Mouse (Mus musculus) Muller cell, postnatal 12 days (primary cell): ENCODE data around the gene Dusp6.

Source experiments
- DNase-seq: peaks from one replicate; pipeline ENCODE4 v3.0.0-alpha.2; 2015; ENCODE audit errors: inconsistent ontology term

The Dusp6 gene

DNA sequence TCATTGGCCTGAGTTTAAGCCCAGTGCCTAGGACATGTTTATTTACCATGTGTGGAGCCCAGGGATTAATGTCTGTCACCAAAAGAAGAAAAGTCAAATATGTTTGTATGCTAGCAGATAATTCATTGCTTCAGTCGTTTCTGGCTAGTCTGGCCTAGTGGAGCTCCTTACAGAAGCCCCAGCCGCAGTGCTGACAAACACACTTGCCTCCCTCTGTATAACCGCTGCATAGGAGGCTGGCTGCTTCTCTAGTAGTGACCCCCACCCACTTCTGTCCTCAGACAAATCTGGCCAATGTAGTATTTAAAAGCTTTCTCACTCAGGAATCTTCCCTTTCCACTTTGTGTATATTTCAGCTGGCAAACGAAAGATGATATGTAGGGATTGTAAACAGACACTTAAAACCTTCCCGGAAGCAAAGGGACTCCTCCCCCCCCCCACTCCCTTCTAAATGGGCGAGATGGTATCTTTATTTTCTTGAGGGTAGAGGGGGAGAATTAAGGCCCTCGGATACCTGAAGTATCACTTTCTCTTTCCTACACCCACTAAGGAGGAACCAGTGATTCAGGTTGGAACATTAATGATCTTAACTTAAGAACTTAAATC, 18.3 kb upstream of the Dusp6 start:
- no peak for DNase-seq

DNA sequence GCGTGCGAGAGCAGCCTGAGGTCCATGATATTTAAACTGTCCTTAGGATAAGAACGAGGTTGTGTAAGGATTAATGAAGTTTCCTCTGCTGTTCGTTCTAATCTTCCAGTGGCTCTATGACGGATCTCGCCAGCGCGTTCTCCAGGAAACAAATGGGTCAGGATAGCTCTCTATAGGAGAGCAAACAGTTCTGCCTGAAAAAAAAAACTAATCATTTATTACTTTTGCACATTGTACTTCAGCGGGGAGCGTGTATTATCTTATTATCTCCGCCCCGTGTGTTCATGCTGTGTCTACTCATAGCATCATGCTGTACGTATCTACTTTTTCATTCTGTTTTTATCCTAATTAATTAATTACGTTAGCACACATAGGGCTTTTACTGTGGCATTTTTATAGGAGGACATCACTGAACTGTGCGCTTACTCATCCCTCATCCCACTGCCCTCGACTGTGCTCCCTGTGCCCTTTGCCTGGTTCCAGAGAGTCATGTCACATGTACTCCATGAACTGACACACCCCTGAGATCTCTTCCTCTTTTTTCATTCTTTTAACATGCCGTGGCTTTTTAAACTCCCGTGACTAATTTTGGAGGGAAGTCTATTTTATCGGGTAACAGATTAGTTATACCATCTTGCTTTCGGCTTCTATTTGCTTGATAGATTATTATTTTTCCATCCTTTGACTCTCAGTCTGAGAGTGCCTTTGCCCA, 16.1 kb upstream of the Dusp6 start:
- DNase-seq: no peak

DNA sequence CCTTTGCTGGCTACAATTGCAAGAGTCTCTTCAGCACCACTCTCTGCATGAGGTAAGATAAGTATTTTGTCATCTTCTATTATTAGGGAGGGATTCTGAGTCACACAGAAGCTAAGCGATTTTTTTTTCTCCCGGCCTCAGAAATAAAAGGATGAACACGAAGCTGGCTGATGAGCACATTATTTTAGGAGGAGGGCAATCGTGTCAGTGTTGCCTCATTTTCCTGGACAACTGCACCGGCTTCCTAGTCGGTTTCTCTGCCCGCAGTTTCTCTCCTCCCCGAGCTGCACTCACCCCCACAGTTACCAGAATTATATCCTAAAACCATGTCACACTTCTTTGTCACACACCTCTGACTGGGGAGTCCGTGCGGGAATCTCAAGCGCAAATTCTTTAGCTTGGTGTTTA, 12.2 kb upstream of the Dusp6 start:
- DNase-seq: peak; percentile 51

DNA sequence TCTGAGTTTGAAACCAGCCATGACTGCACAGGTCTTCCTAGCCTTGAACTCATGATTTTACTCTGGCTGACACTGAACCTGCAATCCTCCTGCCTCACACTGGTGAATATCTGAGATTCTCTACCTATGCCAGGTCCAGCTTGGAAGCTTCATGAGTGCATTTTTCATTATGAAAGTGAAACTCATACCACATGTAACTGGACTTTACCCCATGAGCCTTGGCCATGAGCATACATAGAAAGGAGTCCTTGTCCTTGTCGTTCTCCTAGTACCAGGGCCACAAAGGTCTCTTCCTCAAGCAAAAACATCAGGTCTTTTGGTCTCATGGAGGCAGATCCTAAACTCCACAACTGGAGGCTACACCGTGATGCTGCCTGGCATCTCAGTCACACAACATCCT, 9.6 kb upstream of the Dusp6 start:
- DNase-seq: no peak

DNA sequence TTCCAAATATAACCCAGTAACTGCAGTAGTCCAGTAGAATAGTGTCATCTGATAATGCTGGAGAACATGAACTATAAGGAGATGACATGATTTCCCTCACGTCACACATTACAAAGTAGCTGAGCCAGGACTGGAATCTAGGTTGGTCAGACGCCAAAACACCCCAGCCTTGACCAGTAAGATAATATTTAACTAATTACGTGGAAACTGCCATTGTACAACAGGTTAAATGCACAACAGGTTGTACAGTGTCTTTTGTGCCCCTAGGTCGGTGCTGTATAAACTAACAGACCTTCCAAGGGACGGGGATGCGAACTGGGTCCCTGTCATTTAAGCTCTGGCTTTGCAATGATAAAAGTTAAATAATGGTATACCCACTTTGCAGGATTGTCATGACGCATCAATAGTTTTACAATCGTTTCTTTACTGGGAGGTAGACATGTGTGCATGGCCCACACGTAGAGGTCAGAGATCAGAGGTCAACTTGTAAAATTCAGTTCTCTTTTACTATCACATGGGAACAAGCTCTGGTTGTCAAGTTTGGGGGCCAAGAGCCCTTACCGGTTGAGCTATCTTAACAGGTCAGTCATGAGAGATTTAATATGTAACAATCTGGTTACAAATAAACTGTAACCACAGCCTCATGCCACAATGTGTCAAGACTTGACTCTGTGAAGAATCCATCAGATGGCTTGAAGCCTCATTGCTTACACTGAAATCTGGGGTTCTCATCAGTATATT, 7.0 kb upstream of the Dusp6 start:
- no peak for DNase-seq

DNA sequence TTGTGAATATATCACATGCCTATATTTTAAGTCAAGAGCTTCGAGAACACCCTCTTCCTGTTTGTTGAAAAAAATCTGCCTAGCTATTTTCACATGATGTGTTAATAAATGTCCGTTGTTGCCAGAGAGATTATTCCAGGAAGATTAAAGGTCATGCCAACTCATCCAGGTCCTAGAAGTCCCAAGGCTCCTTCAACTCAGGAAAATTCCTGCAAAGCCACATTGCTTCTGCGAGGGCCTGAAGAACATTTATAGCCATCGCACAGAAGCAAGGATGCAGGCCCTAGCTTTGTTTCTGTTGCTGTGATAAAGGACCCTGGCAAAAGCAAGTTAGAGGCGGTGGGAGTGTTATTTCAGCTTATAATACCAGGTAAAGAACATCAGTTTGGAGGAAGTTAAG, 5.5 kb upstream of the Dusp6 start:
- DNase-seq: no peak

DNA sequence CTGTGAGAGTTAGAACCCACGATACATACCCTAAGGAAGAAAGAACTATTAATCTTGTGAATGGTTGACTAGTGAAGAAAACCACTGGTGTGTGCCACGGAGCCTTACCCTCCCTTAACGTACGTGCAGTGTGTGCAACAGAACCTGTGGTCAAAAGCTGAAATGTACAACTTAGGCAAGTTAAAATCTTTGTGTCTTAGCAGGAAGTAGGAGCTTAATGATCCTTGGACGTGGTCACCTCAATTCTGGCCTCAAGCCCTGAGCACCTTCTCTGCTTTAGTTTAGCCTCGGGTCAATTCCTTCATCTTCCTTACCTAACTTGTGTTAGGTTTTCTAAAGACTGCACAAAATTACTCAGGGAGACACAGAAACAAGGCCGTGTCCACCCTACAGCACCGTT, 3.2 kb upstream of the Dusp6 start:
- DNase-seq: no peak

DNA sequence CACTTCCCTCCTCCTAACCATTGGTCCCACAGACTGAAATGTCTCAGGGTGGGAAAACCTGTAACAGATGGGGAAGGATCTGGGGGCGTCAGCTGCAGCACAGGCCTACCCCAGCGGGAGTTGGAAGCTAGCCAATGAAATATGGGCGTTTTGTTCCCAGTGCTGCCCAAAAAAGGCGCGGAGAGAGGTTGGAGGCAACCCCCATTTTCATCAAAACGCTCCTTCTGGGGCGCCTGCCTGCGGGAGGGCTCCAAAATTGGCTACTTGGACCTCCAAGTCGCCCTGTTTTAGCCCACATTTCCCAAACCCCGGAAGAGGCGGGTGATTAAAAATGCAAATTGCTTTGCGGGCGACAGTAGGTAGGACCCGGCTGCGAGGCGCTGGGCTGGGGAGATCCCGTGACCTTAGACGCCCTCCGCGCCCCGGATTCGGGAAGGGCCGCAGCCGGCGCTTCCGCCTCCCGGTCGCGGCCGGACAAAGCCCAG, 1.8 kb upstream of the Dusp6 start:
- no peak for DNase-seq

DNA sequence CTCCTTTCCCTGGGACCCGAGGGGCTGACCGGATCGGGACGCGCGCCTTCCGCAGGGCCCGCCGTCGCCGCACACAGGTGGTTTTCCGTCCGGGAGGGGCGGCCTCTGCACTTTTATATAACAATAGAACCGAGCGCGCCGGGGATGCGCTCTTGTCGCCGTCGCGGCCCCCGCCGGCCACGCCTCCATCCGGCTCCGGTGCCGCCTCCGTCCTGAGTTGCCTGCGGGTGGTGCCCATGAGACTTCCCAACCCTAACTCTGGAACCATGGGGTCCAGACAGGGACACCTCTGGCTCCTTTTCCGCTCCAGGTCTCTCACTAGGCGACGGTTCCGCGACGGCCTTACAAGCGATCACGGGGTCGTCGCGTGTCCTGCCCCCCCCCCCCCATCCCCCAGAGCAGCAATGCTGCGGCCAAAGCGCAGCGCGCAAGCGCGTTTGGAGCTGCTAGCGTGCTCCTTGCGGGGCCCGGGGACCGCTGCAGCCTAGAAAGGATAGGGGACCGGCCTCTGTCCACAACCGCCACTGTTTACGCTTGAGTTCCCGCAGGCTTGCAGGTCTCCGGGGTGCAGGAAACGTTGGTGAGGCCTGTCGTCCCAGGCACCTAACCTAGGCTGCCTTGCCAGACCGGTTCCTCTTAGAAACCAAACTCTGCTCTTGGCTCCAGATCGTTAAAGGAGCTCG, 1.3 kb upstream of the Dusp6 start:
- peak; percentile 95 for DNase-seq

DNA sequence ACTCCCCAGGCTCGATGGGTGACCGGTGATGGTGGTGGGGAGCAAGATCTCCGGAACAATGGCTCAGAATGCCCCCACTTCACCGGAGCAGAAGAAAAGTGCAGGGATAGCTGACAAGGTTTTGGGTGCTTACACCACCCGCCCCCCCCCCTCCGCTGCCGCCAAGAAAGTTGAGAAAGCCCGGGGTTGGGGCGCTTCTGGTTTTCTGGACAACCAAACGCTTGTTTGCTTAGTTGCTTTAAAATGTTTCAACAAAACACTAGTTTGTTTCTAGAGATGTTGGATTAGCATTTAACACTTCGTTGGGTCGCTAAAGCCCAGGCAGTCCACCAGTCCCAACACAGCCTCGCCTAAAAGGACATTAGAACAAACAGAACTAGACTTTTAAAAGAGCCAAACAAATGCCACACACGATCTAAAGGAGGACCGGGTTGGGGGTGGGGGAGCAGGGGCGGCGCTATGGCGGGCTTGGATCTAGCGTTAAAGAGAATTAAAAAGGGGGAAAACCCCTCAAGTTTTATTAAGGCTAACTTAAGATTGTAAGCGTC, 638 bp upstream of the Dusp6 start:
- DNase-seq: no peak

DNA sequence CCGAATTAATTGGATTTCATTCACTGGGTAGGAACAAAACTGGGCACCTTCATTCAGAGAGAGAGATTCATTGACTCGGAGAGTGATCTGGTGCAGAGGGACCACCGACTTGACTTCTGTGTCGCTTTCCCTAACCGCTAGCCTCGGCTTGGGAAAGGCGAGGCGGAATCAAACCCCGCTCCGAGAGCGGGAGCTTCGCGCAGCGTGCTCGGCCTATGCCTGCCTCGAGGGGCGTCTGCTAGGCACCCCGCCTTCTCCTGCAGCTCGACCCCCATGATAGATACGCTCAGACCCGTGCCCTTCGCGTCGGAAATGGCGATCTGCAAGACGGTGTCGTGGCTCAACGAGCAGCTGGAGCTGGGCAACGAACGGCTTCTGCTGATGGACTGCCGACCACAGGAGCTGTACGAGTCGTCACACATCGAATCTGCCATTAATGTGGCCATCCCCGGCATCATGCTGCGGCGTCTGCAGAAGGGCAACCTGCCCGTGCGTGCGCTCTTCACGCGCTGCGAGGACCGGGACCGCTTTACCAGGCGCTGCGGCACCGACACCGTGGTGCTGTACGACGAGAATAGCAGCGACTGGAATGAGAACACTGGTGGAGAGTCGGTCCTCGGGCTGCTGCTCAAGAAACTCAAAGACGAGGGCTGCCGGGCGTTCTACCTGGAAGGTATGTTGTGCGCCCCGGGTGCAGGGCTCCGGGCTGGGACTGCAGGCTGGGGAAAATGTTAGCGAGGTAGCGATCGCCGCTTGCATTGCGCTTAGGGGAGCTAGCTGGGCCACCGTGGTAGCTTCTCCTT, 589 bp downstream of the Dusp6 start:
- no peak for DNase-seq

DNA sequence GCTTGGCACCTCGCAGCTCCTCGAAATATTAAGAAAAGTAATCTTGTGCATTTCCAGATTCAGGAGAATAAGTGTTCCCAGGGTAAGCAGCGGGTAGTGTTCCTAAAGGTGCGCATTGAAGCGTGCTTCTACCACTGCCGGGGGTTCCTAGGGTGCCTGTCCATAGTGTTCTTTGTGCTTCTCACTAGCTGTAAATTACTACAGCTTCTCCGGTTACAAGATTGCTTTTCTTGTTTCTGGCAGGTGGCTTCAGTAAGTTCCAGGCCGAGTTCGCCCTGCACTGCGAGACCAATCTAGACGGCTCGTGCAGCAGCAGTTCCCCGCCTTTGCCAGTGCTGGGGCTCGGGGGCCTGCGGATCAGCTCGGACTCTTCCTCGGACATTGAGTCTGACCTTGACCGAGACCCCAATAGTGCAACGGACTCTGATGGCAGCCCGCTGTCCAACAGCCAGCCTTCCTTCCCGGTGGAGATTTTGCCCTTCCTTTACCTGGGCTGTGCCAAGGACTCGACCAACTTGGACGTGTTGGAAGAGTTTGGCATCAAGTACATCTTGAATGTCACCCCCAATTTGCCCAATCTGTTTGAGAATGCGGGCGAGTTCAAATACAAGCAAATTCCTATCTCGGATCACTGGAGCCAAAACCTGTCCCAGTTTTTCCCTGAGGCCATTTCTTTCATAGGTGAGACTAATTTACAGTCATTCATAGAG, 1.4 kb downstream of the Dusp6 start:
- DNase-seq: no peak

DNA sequence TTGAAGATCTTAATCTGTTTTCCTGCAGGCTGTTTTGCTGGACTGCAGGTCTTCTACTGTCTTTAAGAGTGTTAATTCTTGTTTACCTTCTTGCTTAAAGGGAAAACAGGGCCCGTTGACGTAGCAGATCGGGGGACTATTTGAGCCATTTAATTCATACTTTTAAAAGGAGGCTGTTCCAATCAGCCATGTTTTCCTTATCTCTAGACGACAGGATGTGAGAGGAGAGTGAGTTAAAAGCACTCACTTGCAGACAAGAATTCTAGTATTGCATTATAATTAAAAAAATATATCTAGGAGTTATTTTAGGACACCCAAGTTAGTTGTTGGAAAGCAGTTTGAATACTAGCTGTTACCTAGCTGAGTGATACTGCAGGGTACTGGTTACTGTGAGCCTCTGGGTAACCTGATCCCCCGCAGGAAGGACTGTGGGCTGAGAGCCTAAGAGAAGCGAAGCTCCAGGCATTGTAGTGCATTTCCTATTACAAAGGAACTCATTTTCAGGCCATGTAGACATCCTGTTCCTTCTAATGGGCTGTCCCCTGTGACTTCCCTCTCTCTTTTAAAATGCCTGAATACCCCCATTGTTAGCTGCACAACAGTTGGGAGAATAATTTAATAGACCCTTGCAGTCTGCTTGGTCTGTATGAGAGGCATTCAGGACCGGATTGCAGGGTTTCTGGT, 2.1 kb downstream of the Dusp6 start:
- DNase-seq: peak; percentile 64

DNA sequence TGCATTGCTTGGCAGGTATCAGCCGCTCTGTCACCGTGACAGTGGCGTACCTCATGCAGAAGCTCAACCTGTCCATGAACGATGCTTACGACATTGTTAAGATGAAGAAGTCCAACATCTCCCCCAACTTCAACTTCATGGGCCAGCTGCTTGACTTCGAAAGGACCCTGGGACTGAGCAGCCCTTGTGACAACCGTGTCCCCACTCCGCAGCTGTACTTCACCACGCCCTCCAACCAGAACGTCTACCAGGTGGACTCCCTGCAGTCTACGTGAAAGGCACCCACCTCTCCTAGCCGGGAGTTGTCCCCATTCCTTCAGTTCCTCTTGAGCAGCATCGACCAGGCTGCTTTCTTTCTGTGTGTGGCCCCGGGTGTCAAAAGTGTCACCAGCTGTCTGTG, 3.0 kb downstream of the Dusp6 start:
- no peak for DNase-seq

DNA sequence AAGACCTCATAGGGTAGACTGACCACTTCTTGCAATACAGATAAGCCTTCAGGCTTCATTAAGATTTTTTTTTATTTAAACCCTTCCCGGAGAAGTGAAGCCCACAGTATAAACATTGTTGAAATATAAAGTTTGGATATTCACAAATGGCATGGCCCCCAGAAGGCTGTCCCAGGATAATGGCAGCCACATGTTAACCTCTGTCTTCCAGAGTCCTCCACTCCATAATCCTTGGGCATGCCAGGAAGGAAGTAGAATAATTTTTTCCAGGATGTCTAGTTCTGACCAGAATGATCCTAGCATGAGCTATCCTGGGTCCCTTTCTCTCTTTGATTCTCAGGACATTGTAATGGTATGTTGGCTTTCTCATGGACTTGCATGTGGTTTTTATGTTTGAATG, 4.6 kb downstream of the Dusp6 start:
- DNase-seq: peak; percentile 22

DNA sequence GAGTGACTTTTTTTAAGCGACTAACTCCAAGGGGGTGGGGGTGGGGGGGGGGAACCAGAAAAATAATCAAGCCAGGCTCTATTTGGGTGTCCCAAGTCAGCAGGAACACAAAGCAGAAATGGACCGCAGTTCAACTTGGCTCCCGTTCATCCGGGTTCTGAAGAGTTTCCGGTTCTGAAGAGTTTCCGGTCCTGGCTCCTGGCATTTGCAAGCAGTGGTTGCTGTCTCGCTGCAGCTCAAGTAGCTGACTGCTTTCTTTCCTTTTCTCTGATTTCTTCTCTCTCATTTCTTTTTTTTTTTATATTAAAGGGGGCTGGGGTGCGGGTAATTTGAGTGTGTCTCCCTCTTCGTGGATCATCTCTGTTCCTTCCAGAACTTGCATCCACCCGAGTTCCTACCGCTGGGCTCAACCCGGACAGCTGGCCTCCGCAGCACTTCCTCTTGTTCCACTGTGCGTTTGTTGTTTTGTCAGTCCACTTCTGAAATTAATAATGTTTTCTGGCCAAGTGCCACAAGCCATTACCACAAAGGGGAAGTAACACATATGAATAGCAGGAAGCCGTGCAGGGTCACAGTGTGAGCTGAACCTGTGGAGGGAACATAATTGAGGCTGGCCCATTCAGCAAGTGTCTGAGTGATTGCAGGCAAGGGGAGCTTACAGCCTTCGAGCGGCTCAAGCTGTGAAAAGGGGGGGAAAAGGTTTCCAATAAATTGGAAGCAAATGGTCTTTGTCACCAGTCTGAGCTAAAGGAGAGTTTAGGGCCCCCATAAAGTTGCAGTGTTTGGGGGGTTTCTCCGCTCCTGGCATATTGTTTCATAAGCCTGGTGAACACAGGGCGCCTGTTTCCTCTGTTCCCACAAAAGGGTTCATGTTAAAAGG, 5.6 kb downstream of the Dusp6 start:
- peak; percentile 92 for DNase-seq

DNA sequence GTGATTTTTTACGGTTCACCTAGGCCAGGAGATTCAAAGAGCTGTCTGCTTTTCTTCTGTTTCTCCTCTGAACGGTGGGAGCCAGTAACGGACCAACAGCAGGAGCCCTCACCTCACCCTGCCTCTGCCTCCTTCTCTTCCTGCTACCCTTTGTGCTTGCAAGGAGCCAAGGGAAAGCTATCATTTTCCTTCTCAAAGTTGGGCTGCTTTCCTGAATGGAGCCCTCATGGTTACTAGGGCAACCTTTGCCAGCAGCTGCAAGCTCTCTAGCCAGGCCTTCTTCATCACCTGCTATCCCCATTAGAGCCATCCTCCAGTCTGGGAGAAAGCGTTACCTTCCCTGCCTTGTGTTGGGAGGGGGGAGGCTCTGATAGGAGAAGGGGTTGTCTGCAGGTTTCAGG, 6.3 kb downstream of the Dusp6 start:
- DNase-seq: peak; percentile 72

DNA sequence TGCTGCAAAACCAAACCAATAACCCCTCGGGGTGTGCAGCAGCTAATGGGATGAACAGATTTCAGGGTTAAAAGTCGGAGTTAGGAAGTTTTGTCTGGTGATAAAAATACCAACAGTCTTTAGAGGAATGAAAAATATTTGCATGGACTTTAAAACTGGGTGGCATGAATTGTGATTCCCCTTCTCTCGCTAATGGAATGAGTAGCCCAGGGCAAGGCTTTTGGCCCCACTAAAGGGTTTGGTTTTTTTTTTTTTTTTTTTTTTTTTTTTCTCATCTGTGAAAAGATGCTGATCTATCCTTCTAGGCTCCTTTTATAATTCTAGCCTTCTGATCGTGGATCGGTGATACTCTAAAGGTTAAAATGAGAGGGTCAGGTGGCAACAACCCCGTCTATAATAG, 6.7 kb downstream of the Dusp6 start:
- DNase-seq: no peak

DNA sequence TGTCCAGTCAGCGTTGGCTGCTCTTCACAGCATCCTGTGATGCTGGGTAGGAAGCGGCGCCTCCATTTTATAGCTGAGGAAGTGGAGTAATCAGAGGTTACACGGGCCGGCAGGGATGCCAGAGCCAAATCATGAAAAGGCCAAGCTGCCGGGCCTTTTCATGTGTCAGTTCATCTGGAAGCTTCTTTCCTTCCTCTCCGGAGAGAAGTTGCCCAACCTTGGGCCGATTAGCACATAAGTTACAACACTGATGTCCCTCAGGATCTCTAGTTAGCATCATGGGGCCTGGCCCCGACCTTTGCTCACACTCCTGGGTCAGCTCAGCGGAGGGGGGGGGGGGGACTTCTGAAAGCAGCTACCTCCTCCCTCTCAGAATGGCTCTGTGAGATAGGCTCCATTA, 7.4 kb downstream of the Dusp6 start:
- peak; percentile 28 for DNase-seq
